Mouse (Mus musculus) heart, embryonic 14.5 days (tissue): ENCODE measurements around the gene Fsd2. TPM values are rescaled to one million over a fixed set of nuclear protein-coding genes. Genes with fewer than 3 reads are reported as not detected.
A peak's percentile ranks its signal among the peaks of the same experiment; 100 is the strongest.

Experiments used
- ATAC-seq: fragments of 200-750 bp; cut with Nextera tagmentation; 2 replicates; pipeline ENCODE4 v1.8.0; 2017; ENCODE audit warnings: low read depth, moderate TSS enrichment; ENCODE audit not compliant: insufficient number of reproducible peaks, insufficient read depth, low FRiP score
- H3K27ac ChIP-seq, 2 experiments: fragments of 200-500 bp in 1 of 2; fragments of 300-500 bp in 1 of 2; sonication (generic) in 1 of 2; replicated peaks in 1 of 2; 2 replicates each; pipeline ENCODE4 v1.5.1; 2012 to 2014; ENCODE audit warnings: low read depth in 2 of 2, low read length in 2 of 2, control low read depth in 1 of 2, mild to moderate bottlenecking in 1 of 2, mixed read lengths in 1 of 2; ENCODE audit not compliant: control insufficient read depth in 1 of 2, insufficient read depth in 1 of 2
- H3K27me3 ChIP-seq: fragments of 300-500 bp; sonication (generic); 2 replicates; pipeline ENCODE4 v1.6.1; 2014; ENCODE audit warnings: mild to moderate bottlenecking, low read length, control low read depth; ENCODE audit not compliant: control insufficient read depth, insufficient read depth
- H3K36me3 ChIP-seq: fragments of 300-500 bp; sonication (generic); 2 replicates; pipeline ENCODE4 v1.6.1; 2014; ENCODE audit warnings: mild to moderate bottlenecking, control low read depth, low read length, mixed read lengths; ENCODE audit not compliant: control insufficient read depth, insufficient read depth
- H3K4me1 ChIP-seq, 2 experiments: fragments of 200-500 bp in 1 of 2; fragments of 300-500 bp in 1 of 2; sonication (generic) in 1 of 2; 2 replicates each; pipeline ENCODE4 v1.6.1; 2012 to 2014; ENCODE audit warnings: low read length in 2 of 2, control low read depth in 1 of 2, mixed read lengths in 1 of 2; ENCODE audit not compliant: control insufficient read depth in 2 of 2, insufficient read depth in 2 of 2
- H3K4me2 ChIP-seq: fragments of 300-500 bp; sonication (generic); 2 replicates; pipeline ENCODE4 v1.6.1; 2014; ENCODE audit warnings: mild to moderate bottlenecking, low read length
- H3K4me3 ChIP-seq, 2 experiments: fragments of 200-500 bp in 1 of 2; fragments of 300-500 bp in 1 of 2; sonication (generic) in 1 of 2; 2 replicates each; pipeline ENCODE4 v1.5.1; 2012 to 2014; ENCODE audit warnings: low read length in 2 of 2, mild to moderate bottlenecking in 2 of 2, control low read depth in 1 of 2, low read depth in 1 of 2, moderate library complexity in 1 of 2; ENCODE audit not compliant: control insufficient read depth in 1 of 2, insufficient read depth in 1 of 2
- H3K9ac ChIP-seq: fragments of 300-500 bp; sonication (generic); 2 replicates; pipeline ENCODE4 v1.6.1; 2014; ENCODE audit warnings: mild to moderate bottlenecking, low read length
- H3K9me3 ChIP-seq: fragments of 300-500 bp; sonication (generic); 2 replicates; pipeline ENCODE4 v1.6.1; 2016; ENCODE audit warnings: low read length, control low read depth; ENCODE audit not compliant: control insufficient read depth
- WGBS: fragments of 180-500 bp; shearing (Covaris S2); extraction: QIAGEN DNeasy Blood & Tissue Kit; methylation state at CpG from one replicate; pipeline ENCODE4 v1.1.7; 2014; 5-methylcytosine and 5-hydroxymethylcytosine counted together
- polyA plus RNA-seq: library from polyadenylated mRNA; unstranded; fragments of >200 nt; fragmentation: Nextera tagmentation; extraction: Ambion mirVana; gene quantifications from 2 replicates; pipeline ENCODE4 v1.2.1, GENCODE M21; 2014

The Fsd2 gene
- polyA plus RNA-seq, 1 experiment from 2014 or later = 60.6 TPM

DNA sequence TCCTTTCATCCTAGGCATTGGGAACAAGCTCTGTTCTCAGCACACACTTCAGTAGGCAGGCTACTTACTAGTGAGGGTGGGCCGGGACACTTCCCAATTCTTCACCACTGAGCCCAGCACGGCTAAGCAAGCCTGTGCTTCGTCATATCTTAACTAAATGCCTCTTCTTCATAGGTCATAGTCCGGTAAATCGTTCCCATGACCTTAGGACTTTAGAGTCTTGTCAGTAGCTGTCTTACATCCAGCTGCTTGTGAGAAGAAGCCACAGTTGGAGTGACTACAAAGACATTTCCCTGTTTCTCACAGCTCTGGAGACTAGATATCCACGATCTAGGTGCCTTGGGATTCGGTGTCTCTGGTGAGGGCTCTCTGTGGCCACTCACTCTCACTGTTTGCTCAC, 18.6 kb upstream of the Fsd2 start:
- H3K4me3 ChIP-seq = no peak overlapping the region
- no peaks in the 10 kb centered on the region for H3K4me1 ChIP-seq
- H3K27me3 ChIP-seq = no peaks in the 10 kb centered on the region
- no peak overlapping the region for H3K27ac ChIP-seq
- WGBS = 84% methylated on average over 7 of the region's 7 CpGs
- H3K9me3 ChIP-seq = no peaks in the 10 kb centered on the region
- H3K36me3 ChIP-seq = peaks cover 61% of the 10 kb centered on the region
- ATAC-seq = no peak
- H3K9ac ChIP-seq = no peak overlapping the region
- no peak overlapping the region for H3K4me2 ChIP-seq

DNA sequence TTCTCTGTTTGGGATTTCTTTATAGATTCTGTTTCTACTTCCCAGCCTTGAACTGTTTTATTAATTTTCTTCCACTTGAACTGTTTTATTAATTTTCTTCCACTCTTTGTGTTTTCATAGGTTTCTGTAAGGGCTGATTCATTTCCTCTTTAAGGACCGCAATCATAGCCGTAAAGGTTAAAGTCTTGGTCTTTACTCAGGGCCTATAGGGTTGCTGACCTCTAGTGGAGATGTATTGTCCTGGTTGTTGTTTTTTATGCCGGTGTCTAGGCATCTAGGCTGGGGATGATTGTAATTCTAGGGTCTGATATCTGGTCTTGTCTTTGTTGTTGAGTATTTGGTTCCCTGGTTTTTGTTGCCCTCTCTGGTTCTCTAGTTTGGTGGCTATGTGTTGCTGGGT, 16.8 kb upstream of the Fsd2 start:
- Histone ChIP-seq H3K4me2 (no peak overlapping the region), H3K27ac (no peak overlapping the region), H3K36me3 (peaks cover 61% of the 10 kb centered on the region), H3K4me1 (no peaks in the 10 kb centered on the region), H3K9ac (no peak overlapping the region), H3K27me3 (no peaks in the 10 kb centered on the region), H3K4me3 (no peak overlapping the region), H3K9me3 (no peaks in the 10 kb centered on the region)
- 53% methylated on average over 3 of the region's 3 CpGs for WGBS
- ATAC-seq = no peak

DNA sequence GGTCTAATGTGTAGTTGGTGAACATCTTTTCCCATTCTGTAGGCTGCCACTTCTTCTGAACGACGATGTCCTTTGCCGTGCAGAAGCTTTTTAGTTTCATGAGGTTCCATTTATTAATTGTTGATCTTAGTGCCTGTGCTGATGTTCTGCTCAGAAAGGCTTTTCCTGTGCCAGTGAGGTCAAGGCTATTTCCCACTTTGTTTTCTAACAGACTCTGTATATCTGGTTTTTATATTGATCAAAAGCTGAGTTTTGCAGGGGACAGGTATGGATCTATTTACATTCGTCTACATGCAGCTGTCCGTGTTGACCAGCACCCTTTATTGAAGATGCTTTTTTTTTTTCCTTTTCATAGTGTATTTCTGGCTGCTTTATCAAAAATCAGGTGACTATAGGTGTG, 12.6 kb upstream of the Fsd2 start:
- H3K9me3 ChIP-seq = no peaks in the 10 kb centered on the region
- no peak for ATAC-seq
- peaks cover 0 to 2% of the 10 kb centered on the region in 2 experiments; a peak in 1 of 4 replicates for H3K4me1 ChIP-seq
- H3K9ac ChIP-seq = no peak overlapping the region
- H3K36me3 ChIP-seq = peaks cover 46% of the 10 kb centered on the region
- H3K4me2 ChIP-seq = no peak overlapping the region
- no peak overlapping the region for H3K27ac ChIP-seq
- 96% methylated on average over 5 of the region's 5 CpGs for WGBS
- no peaks in the 10 kb centered on the region for H3K27me3 ChIP-seq
- no peak overlapping the region for H3K4me3 ChIP-seq

DNA sequence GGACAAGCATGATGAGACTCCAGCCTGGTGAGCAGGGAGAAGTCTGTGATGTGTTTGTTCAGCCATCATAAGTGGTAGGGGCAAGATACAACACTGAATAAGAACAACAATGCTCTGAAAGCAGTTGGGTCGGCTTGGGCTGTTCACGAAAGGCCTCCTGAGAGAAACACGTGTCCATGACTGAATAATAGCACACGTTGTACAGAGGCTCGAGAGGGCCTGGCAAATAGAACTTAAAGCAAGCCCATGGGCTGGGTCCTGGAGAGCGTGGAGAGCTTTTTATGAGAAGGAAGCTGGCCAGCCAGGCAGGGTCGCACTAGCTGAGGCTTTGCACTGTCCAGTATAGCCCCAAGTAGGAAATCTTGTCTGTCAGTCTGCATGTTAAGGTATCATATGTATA, 11.7 kb upstream of the Fsd2 start:
- Histone ChIP-seq H3K36me3 (peaks cover 46% of the 10 kb centered on the region), H3K4me2 (no peak overlapping the region), H3K9ac (no peak overlapping the region), H3K4me3 (no peak overlapping the region), H3K9me3 (no peaks in the 10 kb centered on the region), H3K4me1 (peaks cover 2 to 3% of the 10 kb centered on the region in 2 experiments; a peak in 3 of 4 replicates), H3K27ac (no peak overlapping the region), H3K27me3 (no peaks in the 10 kb centered on the region)
- no peak for ATAC-seq
- WGBS = 89% methylated on average over 7 of the region's 7 CpGs

DNA sequence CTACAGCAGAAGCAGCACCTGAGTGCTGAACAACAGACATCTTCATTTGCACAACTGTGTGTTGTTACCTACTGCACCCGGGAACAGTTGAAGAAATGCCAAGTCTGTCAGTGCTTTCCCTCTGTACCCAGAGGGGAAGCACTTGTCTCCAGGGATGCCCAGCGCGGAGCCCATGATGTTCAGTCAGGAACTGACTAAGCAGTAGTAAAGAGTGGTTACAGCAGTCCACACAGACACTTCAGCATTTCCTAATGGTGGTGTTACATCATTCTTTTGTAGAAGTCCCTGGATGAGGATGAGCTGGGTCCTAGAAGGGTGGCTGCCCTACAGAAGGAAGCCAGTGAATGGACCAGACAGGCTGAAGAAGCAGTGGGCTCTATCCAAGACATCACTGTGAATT, 11.1 kb upstream of the Fsd2 start:
- H3K27me3 ChIP-seq = no peaks in the 10 kb centered on the region
- ATAC-seq = no peak

DNA sequence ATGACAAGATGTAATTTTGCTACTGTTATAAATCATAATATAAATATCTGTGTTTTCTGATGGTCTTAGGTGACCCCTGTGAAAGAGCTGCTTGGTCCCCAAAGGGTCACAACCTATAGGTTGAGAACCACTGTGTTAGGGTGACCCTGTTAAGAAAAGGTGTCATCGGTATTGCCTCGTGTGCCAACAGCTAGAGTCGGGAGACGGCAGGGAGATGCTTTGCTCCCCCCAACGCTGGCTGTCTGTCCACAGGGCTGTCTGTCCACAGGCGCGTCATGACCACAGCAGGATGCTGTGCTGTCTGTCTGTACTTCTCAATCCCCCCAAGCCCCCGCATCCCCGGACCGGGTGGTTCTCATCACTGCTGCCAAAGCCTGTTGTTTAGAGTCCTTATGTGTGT, 8.9 kb upstream of the Fsd2 start:
- no peak overlapping the region for H3K4me2 ChIP-seq
- H3K4me1 ChIP-seq = peaks cover 6 to 18% of the 10 kb centered on the region in 2 experiments
- H3K36me3 ChIP-seq = peaks cover 42% of the 10 kb centered on the region
- H3K27ac ChIP-seq = no peak overlapping the region
- H3K4me3 ChIP-seq = no peak overlapping the region
- no peak for ATAC-seq
- H3K9ac ChIP-seq = no peak overlapping the region
- no peaks in the 10 kb centered on the region for H3K27me3 ChIP-seq
- 86% methylated on average over 10 of the region's 10 CpGs for WGBS
- no peaks in the 10 kb centered on the region for H3K9me3 ChIP-seq

More for the DNA sequence above, 11.1 kb upstream of the Fsd2 start:
- no peak overlapping the region for H3K9ac ChIP-seq
- 93% methylated on average over 3 of the region's 3 CpGs for WGBS
- peaks cover 46% of the 10 kb centered on the region for H3K36me3 ChIP-seq
- no peaks in the 10 kb centered on the region for H3K9me3 ChIP-seq
- peaks cover 3 to 8% of the 10 kb centered on the region in 2 experiments for H3K4me1 ChIP-seq
- H3K4me3 ChIP-seq = no peak overlapping the region
- no peak overlapping the region for H3K4me2 ChIP-seq
- no peak overlapping the region for H3K27ac ChIP-seq

DNA sequence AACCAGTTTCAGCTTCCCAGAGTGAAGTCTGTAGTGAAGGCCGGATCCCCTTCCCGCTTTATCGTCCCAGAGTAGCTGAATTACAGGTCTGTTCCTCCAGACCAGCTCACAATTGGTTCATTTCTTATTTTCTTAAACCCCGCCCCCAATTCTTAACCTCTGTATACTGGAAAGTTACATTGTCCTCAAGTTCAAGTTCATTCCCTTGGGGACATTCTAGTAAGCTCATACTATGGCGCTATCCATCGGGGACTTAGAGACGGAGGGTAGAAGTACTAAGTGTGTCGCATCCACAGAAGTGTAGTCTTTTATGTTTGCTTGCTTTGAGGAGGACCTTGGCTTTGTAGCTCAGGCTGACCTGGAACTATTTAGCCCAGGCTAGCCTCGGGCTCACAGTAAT, 7.1 kb upstream of the Fsd2 start:
- ATAC-seq = no peak
- H3K9me3 ChIP-seq = no peaks in the 10 kb centered on the region
- H3K27me3 ChIP-seq = no peaks in the 10 kb centered on the region
- peaks cover 29% of the 10 kb centered on the region for H3K36me3 ChIP-seq
- no peak overlapping the region for H3K4me3 ChIP-seq
- WGBS = 95% methylated on average over 9 of the region's 9 CpGs
- H3K4me2 ChIP-seq = no peak overlapping the region
- H3K4me1 ChIP-seq = peaks cover 6 to 27% of the 10 kb centered on the region in 2 experiments
- no peak overlapping the region for H3K9ac ChIP-seq
- no peak overlapping the region for H3K27ac ChIP-seq

DNA sequence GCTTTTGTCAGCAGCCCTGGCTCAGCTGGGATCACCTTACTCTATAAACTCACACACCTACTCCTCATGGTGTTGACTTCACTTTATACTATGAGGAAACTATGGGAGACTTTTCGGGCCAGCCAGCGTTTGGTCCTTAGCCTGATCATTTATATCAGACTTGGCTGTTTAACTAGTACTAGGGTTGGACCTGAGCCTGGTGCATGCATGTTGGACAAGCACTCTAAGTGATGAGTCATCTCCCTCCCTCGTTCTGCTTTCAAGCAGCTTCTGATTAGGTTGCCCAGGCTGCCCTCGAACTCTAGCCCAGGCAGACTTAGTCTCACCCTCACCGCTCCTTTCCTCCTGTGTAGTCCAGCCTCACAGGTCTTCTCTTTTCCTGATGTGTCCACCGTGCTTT, 6.7 kb upstream of the Fsd2 start:
- Histone ChIP-seq H3K9ac (no peak overlapping the region), H3K9me3 (no peaks in the 10 kb centered on the region), H3K27me3 (no peaks in the 10 kb centered on the region), H3K36me3 (peaks cover 25% of the 10 kb centered on the region), H3K4me1 (peaks cover 6 to 27% of the 10 kb centered on the region in 2 experiments), H3K4me2 (peak overlapping the region; percentile 83; the same call in 1 of the 2 replicates), H3K4me3 (no peak overlapping the region; a peak in 1 of 4 replicates), H3K27ac (no peak overlapping the region)
- WGBS = 70% methylated on average over 6 of the region's 6 CpGs
- ATAC-seq = no peak
